Mouse (Mus musculus): ENCODE data around the gene Gsdma3. TPM values are rescaled to one million over a fixed set of nuclear protein-coding genes. Genes with fewer than 3 reads are reported as not detected.

Gene Gsdma3
- 1 to 10 TPM; 3.2 to 5.2 TPM for total RNA-seq (2021)

DNA sequence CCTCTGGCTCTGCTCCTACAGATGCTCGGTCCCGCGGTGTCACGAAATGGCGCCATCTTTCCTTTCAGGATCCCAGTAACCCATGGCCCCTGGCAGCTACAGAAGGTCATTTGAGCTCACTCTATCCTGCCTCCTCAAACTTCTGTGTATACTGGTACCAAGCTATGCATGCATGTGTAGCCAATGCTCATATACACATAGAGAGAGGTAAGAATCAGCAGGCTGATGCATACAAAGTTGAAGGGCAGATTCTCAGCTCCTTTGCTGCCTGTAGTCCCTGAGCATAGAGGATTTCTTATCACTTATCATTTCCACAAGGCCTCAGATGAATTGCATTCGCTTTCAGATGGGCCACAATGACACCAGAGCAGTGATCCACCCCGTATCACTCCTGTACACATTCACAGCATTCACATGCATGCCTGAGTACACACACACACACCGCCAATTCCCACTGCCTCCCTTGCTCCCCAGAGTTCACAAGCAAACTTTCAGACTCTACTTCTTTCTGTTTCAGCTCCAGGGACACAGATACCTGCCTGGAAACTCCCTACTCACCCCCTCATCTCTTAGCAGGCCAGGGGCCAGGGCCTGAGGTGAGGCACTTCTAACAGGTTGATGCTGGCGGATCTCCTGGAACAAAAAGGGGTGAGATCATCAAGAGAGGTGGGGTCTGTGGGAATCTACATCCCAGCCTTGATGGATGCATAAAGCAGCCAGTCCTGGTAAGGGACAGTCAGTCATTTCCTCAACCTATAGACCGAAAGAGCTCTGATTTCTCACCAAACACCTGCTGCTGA lies at the start of gene Gsdma3, which contains the start of gene Gm12355:
TSS of gene Gsdma3 (plus strand) at position 750 of the 800 bp plus-strand sequence.
TSS of gene Gm12355 (minus strand) at position 51 of the 800 bp plus-strand sequence.
- DNase-seq = no peak

DNA sequence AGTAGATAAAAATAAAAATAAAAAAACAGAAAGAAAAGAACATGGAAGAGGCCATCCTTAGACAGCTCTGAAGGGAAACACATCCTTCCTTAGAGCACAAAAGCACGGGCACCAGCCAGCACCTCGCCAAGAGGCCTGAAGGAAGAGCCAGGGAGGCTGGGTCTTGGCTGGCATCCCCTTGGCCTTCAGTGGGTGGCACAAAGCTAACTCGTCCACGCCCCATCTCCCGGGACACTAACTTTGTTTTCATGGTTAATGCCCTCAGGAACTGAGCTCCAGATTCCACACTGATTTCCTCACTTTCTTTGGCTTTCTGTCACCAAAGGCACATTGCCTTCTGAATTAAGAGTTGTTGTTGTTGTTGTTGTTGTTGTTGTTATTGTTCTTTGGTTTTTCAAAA lies 48.4 kb upstream of the Gsdma3 start:
- DNase-seq = no peak

DNA sequence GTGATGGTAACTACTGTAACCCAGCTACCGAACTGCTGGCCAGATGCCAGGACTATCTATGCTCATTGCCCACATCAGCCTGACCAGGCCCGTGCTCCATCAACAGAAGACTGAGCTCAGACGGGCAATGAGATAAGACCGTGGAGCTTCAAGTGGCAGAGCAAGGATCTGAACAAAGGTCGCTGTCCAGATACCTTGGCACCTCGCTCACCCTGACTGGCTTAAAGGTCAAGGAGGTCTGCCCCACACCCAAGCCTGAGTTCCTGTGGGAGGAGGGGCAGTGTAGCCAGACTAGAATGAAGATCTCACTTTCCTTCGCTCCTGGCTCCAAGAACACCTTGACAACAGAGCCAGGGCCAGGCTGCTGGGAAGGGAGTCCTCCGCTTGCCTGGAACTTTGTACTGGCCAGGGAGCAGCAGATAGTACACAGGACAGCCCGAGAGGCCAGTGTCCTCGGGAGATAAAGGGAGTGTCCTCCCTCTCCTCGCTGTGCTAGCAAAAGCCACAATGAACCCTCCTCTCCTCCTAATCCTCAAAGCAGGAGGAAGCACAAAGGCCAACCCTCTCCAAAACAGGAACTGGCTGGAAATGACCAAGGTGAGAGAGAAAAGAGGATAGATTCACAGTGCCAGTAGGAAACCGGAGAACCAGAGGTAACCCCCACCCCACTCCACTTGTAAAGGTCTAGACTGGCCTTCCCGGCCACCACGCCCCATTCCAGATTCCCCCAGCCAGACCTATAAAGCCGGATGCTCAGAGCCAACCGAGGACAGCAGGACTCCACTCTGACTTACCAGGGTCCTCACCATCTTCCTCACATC lies 45.6 kb upstream of the Gsdma3 start:
- no peak for DNase-seq

DNA sequence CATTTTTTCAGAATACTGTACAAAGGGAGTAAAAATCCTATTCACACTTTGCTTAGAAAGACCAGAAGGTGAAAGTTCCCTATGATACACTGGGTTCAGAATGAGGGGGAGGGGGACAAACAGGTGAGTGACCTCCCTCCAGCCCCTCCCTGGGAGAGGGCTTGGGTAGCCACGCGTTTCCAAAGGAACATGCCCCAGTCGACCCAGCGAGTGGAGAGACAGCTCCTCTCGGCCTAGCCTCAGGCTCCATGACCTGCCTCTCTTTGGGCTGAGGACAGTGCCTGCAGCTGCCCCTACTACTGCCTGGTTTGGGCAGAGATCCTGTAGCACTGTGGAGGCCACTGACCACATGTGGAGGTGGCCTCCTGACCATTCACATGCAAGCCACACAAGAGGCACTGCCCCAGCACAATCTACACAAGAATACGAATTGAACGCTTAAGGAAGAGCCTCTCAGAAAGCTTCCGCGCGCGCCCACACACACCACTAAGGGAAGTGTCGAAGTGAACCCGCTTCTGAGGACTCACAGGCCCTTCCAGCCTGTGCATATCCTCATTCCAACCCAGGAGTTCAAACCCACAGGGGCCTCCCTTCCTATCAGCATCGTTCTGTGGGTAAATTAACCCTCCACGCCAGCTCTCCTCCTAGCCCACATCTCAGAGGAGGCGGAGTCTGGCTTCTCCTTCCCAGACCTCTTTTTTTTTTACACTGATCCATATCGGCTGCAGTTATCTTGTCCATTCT lies 44.7 kb upstream of the Gsdma3 start:
- no peak for DNase-seq

DNA sequence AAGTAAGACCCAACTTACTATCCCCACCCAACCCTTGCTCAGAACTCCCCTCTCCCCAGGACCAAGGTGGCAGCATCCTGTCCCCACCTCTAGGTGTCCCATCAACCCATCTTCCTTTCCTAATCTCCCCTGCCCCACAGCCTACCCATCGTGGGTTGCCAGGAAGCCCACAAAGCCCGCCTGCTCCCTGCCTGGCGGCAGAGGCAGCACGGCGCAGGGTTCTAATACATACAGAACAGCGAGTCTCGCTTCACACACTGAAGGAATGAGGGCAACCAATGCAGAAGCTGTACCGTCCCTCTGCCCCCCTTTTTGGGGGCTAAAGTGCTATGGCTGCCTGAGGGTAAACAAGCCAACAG lies 44.2 kb upstream of the Gsdma3 start:
- DNase-seq = no peak

DNA sequence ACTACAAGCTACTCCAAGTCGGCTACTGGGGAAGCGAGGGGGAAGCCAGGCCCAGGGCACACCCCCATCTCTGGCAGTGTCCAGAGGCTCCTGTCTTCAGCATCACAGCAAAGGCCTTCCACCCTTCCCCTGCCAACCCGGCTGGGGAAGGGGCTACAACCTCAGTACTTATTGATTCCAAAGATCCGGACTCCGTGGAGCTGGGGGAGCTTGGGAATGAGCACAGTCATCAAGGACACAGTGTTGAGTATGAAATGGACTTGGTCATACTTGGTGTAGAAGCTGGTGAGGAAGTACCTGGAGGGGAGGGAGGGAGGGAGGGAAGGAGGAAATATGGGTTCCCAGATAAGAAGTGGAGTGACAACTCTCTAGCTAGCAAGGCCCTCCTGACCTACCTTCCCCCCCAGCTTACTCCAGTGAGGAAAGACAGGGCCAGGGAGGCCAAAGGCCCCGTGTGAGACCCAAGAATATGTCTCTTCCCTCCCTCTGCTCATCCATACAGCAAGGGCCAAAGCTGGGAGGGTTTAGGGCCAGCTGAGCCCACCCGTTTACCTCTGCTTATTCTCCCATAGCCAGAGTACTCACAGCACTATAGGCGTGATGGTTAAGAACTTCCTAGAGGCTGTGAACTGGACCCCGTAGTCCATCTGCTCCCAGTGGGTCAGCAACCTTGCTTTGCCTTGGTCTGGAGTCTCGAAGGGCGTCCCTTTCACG lies 43.5 kb upstream of the Gsdma3 start:
- DNase-seq = no peak

DNA sequence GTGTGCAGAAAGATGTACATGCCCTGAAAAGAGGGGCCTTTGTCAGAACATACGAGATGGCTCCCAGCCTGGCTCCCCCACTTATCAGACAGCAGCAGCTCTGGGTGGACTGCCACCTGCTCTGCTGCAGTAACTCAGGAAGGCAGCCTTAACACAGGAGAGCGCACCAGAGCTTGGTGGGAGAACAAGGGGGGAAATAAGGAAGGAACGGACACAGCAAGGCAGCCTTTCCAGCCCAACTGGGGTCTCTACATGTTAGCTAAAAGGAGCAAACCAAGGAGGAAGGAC lies 43.0 kb upstream of the Gsdma3 start:
- DNase-seq = no peak

DNA sequence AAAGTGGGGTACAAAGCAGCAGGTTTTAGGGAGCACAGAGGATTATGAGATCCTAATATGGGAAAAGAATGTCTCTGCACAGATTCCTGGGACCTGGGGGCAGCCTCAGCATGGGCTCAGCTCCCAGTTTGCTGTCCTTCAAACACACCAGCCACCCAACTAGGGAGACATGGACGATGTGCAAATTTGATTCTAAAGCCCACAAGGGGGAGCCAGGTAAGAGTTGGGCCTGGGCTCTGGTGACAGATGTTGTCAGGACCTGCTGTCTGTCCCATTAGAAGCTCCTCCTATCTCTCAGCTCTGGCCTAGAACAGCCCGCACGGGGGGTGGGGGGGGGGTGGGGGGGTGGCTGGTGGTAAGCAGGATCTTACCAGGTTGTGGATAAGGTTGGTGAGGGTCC lies 42.6 kb upstream of the Gsdma3 start:
- no peak for DNase-seq

DNA sequence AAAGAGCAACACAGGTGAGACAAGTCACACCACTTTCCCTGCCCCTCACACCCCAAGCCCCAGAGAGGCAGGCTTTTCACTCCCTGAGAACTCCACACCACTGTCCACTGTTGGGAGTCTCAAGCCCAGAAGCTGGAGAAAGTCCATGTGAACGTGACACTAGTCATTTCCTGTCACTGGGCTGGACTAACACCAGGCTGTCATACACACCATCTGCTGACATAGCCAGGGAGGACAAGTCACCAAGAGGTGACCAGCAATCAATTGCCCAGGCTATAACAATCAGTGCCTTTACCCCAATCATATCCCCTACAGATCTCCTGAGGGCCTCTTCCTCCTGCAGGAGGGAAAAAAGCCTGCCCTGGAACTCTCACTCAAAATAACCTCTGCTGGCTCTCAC lies 42.0 kb upstream of the Gsdma3 start:
- DNase-seq = no peak

DNA sequence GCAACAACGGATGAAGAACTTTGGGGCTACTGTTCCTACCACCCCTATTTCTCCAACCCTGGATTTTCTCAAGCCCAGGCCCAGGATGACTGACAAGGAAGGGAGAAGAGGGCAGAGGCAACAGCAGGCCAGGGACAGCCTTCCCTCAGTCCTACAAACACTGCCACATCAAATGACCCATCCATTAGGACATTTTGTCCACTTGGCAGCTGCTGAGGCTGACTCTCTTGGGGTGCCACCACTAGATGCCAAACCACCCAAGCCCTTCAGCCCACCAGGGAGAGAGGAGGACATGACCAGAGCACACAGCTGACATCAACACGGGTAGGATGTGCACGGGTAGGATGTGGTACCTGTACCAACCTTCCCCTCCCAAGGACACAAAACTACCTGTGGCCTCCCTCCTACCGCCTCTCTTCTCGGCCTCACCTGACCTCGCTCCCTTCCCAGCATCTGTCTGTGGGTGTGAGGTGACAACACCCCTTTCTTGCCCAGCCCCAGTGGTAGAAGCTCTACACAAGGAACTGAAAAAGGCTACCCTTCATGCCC lies 41.5 kb upstream of the Gsdma3 start:
- DNase-seq = no peak

DNA sequence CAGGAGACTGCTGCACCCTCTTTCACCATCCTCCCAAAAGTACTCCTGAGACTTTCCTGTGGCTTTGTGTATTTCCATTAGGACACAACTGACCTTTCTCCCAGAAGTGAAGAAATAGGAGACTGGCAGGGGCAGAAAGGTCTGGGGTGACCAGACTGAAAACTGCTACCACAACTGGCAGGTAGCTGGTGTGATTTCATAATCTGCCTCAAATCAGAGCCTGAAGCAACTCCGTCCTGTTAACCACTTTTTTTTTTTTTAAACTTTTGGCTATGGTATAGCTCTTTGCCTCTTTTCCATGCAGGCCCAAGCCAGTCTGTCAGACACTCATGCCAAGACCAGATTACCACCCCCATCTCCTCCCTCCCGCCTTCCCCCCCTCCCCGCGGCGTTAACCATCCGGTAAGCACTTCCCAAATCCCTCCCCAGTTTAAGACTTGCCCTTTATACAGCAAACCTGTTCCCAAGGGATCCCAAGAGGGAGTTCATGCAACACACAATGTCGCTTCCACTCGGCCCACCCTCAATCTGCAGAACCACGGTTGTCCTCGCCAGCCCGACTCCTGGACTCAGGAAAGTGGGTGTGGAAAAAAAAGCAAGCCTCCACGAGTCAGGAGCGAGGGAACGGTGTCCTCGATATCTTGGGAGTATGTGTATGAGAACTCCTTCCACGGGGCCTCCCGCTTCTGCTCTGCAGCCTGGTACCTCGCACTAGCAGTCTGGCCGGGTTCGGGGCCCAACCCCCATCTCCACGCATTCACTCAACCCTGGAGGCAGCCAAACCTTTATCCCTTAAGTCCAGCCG lies 39.9 kb upstream of the Gsdma3 start:
- no peak for DNase-seq

DNA sequence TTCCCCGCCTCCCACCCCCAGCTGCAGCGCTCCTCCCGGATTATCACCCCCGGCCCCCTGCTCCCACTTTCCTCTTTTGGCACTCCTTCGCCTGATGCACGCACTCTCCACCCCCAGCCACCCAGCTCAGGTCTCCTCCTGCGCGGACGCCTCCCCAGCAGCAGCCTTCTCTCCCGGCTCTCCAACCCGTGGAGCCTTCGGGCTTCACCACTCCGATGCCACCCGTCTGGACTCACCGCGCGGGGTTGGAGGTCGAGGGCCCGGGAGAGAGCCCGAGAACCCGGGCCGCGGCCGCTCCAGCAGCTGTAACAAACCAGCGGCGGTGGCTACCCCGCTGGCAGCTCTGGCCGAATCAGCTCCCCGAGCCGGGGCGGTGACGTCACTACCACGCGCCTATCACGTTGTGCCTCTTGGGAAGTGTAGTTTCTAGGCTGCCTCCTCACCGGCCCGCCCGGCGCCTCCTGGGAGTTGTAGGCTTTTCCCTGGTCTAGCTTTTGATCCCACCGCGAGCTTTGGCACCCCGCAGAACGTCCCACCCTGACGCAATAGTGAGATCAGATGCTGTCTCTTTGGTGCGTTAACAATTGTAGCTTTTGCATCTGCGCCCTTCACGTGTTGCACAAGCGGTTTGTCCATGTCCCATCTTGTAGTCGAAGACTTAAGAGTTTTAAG lies 39.1 kb upstream of the Gsdma3 start, which contains the start of gene Ormdl3:
TSS of gene Ormdl3 (minus strand) at position 477 of the 672 bp plus-strand sequence.
- peak; percentile 99 for DNase-seq

DNA sequence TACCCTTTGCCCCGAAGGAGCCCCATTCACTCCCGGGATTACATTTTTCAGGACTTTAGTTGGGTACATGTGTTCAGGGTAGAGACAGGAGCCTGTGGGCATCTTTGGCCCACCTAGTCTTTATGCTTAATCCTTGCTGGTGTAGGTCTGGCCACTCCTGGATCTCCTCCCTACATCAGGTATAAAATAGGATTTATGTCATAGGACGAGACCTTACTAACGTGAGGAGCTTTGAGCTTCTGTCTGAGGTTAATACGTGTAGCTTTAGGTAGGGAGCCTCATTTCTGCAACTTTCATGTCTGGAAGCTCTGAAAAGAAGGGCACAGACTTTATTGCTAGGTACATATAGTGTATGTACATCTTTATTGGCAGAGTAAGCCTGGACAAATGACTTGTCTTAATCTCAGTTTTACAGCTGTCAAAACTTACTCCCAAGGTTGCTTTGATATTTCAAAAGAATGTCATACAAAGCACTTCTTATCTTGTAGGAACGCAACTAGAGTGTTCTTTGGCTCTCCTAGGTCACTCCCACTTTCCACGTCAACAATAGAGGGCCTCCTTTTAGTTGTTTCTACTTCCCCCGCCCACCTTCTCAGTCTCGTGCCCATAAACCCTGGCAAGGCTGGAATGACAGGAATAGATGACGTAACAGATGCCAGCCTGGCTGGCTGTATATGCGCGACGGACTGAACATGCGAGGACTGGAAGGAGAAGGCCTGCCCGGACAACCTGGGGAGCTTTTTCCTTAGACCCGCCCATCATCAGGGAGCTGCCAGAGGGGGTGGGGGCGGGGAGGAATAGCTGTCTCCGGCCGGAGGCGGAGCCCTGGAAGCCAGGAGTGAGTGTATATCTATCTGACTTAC lies 38.2 kb upstream of the Gsdma3 start:
- peak; percentile 83 for DNase-seq

DNA sequence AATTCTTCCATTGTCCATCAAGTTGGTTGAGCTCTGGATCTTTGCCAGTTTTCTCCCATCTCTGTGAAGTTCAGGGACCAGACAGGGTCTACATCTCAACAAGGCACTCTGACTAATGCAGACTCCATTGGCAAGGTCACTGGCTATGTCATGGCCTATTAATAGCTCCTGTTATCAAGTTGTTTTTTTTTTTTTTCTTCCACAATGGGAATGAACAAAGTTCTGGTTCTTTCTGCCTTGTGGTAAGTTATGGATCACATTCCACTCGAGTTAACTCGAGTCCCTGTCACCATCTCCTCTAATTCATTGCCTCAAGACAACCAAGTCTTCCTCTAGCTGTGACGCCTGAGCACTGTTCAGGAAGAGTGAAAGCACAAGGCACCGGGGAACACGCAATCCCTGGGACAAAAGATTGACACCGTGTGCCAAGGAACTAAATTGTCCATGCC lies 37.3 kb upstream of the Gsdma3 start:
- peak; percentile 65 for DNase-seq

DNA sequence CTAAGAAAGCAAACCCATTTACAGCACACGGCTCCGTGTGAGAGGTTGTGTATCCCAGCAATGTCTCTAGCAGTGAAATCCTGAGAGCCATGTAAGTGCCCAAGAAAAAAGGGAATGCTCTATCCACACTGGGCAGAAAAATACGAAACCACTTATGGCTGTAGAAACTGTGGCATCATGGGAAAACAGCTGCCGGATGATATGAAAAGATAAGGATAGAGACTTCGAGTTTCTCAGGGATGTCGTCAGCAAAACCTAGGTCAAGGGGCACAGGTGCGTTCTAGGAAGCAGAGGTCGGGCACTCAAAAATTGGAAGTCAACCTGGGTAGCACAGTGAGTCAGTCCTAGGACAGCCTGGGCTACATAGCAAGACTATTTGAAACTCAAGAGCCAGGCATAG lies 36.9 kb upstream of the Gsdma3 start:
- DNase-seq = no peak

DNA sequence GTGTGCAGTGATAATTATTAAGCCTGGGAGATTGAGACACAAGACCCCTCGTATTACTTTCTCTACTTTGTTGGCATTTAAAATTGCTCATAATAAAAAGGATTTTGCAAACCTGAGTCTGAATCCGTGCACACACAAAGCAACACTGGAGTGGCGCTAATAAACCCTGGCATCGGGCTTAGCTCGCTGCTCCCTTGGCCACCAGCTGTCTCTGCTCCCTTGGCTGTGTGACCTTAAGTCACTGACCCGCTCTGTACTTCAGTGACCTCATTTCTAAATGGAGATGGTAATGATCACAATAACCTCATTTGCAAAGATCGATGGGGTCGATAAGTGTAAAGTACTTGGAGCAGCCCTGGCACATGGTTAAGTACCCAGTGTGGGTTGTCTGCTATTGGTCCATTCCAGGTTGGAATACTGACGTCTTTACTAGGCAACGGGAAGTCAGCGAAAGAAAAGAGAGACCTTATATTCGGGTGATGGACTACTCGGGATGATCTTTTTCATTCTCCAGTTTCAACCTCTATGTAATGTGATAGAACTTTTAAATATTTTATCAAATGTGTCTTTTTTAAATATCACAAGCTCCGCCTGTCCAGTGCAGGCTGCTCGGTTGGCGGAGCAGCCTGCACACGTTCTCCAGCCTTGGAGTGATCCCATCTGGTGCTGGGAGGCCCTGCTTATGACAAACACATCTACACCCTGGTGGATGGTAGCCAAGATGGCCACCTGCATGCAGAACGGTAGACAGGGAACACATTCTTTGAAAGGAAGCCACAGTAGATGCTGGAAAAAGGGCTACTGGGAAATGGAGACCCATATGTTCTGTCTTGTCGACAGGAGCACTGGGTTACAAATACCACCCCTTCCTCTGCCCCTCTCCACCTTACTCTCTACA lies 35.4 kb upstream of the Gsdma3 start:
- DNase-seq = no peak

DNA sequence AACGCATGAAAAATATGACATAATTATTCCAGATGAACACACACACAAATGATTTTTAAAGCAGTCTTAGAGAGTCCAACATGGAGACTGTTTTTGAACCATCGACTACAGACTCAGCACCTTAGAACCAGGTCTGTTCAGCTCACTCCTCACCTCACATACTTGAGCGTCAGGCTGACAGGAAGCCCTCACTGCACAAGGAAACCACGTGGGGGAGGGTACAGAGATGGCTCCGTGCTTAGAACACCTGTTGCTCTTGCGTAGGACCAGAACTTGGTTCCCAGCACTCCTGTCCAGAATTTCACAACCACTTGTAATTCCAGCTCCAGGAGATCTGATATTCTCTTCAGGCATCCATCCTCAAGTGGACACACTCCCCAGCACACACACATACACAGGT lies 31.1 kb upstream of the Gsdma3 start:
- DNase-seq = no peak

DNA sequence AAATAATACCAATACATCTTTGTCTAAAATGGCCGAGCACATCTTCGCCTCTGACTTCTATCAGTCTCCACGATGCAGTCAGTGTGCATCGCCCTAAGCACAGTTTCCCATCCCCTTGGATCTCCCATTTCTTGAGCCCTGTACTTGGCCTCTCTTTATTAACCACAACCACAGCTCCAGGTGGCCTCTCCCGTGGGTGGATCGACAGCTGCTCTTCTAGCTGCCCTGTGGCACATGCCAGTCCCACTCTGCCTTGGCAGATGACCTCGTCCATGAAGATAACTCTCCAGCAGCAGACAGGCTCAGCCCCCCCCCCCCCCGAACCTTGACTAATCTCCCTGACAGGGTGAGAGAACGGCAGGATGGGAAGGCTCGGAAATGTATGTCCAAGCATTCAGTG lies 30.7 kb upstream of the Gsdma3 start:
- DNase-seq = no peak

DNA sequence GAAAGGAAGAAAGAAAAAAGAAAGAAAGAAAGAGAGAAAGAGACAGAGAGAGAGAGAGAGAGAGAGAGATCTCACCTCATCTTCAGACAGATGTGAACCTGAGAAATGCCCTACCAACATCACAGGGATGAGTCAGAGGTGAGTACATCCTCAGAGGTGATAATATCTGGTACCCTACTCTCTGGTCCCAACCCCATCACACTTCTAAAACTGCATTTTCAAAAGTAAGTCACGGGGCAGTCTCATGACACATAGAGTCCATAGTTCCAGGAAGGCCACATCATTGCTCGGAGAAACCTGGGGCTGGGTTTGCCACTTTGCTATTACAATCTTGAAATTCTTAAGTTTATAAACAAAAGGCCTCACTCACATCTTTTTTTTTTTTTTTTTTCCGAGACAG lies 30.2 kb upstream of the Gsdma3 start:
- no peak for DNase-seq
